Mouse (Mus musculus) kidney, adult 11 months (tissue): ENCODE measurements around the gene Slc3a2.
"Not testable (repeated sequence)": the region's sequence is repeated elsewhere in the genome, so short reads cannot be mapped to it uniquely, and the experiment has no call there.

Source experiments
- DNase-seq: peaks from one replicate; pipeline ENCODE4 v3.0.0; 2022

The Slc3a2 gene

DNA sequence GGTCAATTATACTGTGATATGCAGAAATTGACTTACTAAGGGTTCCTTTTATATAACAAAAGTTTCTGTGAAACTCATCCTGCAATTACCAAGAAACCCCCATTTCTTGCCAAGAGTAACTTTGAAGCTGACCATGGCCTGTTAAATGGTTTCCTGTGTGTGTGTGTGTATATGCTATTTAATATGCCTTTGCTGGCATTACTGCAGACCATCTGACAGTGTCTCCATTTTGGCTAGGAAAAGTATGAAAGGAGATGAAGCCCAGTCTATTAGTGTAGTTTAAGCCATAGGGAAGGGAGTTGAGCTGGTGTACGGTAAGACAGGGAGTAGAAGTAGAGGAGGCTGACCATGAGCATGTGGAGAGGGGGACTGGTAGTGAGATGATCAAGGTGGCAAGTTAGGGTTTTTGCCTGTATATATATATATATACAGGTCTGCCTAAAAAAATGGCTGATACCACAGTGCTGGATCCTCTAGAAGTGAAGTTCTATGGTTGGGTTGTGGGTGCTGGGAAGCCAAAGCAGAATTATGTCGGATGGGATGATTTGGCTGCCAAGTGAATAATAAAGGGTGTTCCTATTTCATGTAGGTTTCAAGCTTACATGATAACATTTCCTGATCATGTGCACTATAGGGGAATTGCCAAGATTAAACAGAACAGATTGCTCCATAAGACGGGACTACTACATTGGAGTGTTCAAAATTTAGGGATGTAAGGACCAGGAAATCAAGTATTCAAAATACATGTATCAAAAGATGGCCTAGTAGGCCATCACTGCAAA lies 3.6 kb upstream of the Slc3a2 start:
- DNase-seq, result no peak

DNA sequence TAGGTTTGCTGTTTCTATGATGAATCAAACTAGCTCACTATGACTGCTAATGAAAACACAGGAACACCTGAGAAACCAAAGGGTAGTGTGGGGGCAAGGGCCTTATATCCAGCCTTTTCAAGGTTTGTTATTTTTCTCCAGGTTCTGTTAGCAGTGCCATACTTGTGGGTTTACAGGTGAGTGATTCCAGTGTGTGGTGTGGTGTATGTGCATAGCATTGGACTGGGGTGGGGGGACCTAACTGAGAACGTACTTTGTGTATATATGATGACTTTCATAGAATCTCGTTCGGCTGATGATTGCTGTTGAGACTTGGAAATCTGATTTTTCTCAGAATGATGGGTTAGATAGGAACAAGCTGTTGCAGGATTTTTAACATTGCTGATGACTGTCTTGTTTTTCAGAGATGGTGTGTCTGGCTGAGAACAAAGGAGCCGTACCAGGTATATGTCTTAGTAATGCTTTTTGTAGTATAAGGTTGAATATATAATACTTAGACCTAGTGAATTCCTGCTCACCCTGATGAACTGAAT lies 2.0 kb upstream of the Slc3a2 start:
- no peak for DNase-seq

DNA sequence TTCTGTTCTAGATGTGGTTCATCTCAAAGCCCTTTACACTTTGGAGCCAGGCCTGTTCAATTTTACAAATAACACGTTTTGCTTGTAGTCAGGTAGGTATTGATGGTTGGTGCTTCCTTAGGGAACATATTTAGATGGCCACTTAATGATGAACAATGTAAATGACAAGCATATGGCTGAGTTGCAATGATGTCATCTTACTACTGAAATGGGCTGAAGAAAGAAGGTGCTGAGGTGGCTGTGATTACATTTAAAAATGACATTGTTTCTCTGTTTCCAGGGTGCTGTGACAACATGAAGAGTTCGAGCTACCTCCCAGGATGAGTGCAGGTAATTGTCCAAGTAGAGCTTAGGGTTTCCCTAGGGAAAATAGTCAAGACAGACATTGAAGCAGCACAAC lies 1.2 kb upstream of the Slc3a2 start:
- no peak for DNase-seq

DNA sequence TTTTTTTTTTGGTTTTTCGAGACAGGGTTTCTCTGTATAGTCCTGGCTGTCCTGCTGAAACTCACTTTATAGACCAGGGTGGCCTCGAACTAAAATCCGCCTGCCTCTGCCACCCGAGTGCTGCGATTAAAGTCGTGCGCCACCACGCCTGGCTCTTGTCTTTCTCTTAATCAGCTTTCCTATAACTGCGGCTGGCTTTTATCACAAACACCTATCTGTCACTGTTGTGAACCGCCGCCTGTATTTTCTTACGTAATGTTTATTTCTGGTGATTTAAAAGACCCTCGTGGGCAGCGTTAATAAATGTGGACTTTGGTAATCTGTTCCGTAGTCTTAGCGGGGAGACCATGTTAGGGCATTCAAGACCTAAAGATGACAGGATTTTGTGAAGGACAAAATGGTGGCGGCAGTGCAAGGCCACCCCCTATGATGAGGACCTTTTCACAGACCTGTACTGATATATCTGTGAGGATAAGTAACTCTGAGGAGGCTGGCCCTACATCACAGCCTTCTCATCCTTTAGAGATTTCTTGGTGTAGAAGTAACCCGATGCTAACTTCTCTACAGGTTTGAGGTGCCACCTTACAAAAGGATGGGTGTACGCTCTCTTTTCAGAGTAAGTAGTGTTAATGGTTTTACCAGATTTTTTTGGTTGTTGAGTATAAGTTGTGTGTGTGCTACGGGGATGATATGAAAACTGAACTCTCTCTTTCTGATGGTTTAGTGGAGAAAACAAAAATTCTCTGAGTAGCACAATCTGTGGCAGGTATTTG lies 591 bp upstream of the Slc3a2 start:
- DNase-seq, result no peak

DNA sequence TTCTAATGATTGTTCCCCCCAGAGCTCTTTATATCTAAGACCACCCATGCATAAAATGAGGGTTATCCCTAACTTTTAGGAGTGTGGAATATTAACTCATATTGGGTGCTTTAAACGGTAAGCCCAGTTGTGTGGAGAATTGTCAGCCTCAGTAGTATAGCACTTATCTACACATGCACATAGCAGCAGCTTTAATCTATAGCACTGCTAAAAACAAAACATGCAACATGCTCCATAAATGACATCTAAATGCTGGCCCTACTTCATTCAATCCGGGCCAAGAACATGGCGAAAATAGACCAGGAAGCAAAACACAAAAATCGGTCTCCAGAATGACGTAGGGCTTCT lies 636 bp downstream of the Slc3a2 start:
- no peak for DNase-seq

DNA sequence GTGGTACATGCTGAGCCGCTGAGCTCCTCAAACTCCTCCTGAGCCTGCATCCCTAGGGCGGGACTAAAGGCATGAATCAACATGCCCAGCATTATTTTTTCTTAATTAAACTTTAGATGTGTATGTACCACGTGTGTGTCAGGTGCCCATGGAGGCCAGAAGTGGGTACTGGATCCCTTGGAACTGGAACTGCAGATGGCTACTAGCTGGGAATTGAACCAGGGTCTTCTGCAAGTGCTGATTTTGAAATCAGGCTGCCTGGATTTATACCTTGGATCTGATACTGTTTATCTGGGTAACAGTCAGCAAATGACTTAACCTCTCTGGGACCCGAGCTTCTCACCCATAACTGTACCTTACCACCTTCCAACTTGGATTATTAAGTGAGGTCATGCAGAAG lies 1.1 kb downstream of the Slc3a2 start:
- no peak for DNase-seq

DNA sequence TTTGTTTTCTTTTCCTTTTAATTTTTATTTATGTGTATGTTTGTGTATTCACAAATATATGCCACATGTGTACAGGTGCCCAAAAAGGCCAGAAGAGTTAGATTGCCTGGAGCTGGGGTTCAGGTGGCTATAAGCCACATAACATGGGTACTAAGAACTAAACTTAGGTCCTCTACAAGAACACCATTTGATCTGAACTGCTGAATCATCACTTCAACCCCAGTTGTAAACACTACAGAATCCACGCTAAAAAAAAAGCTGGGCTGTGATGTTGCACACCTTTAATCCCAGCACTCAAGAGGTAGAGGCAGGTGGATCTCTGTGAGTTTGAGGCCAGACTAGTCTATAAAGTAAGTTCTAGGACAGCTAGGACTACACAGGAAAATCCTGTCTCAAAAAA lies 1.8 kb downstream of the Slc3a2 start:
- no peak for DNase-seq

DNA sequence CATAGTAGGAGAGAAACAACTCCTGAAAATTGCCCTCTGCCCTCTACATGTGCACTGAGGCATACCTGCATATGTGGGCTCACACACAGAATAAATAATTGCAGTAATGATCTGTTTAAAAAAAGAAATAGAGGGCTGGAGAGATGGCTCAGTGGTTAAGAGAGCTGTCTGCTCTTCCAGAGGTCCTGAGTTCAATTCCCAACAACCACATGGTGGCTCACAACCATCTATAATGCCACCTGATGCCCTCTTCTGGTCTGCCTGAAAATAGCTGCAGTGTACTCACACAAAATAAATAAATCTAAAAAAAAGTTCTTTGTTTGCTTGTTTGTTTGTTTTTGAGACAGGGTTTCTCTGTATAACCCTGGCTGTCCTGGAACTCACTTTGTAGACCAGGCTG lies 4.1 kb downstream of the Slc3a2 start:
- DNase-seq, result not testable (repeated sequence)

DNA sequence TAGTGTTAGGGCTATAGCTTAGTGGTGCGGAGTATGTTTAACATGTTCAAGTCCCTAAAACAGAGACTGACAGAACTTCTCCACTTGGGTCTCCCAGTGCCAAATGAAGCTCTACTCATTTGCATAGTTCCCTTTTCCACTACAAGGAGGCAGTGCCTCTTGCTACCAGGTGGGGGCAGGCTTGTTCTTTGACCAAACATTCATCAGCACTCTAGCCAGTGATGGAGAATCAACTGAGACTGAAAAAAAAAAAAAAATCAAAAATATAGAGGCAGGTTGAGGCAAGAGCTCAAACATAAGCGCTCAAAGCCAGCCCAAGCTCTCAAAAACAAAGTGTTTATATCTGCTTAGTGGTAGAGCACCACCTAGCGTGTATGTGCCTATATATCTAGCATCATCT lies 4.8 kb downstream of the Slc3a2 start:
- peak; percentile 51 for DNase-seq

DNA sequence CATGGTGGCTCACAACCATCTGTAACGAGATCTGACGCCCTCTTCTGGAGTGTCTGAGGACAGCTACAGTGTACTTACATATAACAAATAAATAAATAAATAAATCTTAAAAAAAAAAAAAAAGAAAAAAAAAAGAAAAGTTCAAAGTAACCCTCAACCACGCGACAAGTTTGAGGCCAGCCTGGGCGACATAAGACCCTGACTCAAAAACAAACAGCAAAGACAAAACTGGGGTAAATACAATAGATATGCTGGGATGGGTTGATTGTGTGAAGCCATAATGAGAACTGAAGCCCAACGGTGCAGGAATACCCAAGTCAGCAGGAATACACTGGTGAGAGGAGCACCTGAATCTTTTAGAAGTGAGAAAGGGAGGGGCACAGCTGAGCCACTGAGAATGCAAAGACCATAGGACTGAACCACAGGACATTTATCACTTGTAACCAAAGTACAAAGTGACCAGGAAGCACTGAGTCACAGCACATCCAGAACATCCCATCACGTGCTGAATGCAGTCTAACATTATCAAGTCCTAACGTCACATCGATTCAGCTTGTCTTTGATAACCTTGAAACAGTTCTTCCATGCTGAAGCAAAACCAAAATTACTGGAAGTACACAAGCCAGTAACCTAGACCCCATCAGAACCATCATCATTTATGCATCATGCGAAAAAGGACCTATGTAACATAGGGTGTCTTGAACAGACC lies 6.2 kb downstream of the Slc3a2 start:
- no peak for DNase-seq

DNA sequence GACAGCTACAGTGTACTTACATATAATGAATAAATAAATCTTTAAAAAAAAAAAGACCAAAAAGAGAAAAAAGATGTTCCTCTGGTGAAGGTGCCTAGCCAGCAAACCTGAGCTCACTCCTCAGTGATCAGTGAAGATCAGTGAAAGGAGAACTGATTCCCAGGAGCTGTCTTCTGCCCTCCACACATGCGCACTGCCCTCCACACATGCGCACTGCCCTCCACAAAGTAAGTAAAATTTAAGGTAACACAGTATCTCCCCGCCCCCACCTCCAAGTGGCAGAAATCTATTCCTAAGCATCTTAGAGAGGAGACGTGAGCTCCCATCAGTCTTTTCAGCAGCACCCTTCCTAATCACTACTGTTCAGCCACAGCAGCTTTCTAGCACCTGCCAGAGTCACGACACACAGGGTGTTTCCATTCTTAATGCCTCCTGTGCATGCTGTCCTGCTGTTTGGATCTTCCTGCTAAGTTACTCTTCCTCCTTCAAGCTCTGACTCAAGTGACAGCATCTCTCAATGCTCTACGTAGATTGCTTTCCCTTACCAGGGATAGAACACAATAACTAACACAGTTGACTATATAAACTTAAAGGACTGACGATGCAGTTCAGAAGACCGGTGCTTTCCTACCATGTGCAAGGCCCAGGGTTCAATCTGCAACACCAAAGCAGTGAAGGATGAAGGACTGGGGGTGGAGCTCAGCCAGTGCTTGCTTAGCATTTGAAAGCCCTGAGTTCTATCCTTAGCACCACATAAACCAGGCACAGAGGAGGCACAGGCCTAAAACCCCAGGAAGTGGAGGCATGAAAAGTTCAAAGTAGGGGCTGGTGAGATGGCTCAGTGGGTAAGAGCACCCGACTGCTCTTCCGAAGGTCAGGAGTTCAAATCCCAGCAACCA lies 7.1 kb downstream of the Slc3a2 start:
- no peak for DNase-seq

DNA sequence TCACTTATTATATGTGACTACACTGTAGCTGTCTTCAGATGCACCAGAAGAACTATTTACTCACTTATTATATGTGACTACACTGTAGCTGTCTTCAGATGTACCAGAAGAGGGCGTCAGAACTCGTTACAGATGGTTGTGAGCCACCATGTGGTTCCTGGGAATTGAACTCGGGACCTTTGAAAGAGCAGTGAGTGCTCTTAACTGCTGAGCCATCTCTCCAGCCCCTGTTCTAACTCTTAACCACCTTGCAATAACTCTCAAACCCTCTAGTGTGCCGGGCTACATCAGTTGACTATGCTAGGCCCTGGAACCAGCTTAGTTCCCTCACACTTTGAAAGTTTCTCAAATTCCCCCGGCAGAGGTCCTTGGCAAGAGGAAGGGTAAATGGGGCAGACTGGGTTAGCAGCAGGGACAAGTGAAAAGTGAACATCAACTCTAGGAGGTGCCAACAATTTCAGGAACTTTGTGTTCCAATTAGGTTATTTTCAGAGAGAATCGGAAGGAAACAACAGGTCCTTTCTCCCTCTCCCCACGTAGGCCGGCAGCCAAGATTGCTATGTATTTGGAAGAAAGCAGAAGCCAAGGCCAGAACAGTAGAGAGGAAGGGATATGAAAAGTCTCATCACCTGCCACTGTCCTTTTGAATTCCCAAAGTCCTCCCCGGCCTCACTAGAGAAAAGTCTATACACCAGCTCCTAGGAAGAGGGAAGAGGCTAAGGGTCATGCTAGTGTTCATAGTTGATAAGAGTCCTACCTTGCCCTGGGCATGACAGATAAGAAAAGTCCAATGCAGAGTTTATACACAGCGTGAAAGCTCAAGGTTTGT lies 8.3 kb downstream of the Slc3a2 start:
- no peak for DNase-seq

DNA sequence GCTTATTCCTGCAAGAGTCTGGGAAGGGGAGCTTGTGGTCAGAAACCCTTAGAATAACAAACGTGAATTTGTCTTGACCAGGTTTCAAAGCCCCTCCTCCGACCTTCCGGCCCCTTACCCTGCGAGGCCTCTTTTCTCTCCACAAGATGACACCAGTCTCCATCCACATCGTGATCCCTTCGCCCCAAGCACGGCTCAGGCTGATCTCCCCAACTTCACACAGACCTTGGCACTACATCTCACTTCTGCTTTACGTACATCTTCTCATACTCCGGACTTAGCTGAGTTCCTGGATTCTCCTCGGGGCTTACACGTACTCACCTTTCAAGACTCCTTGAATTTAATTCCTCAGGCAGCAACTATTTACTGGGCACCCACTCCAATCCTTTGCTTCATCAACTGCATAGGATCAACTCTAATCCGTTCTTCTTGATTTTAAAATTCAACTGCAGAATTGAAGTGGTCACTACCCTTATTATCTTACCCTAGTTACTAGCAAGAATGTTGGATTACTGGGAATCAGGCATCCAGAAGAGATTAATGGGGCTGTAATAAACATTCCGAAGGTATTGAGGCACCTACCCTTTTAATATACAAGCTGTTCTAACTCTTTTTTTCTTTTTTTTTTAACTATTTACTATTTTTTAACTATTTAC lies 9.0 kb downstream of the Slc3a2 start:
- DNase-seq, result no peak

DNA sequence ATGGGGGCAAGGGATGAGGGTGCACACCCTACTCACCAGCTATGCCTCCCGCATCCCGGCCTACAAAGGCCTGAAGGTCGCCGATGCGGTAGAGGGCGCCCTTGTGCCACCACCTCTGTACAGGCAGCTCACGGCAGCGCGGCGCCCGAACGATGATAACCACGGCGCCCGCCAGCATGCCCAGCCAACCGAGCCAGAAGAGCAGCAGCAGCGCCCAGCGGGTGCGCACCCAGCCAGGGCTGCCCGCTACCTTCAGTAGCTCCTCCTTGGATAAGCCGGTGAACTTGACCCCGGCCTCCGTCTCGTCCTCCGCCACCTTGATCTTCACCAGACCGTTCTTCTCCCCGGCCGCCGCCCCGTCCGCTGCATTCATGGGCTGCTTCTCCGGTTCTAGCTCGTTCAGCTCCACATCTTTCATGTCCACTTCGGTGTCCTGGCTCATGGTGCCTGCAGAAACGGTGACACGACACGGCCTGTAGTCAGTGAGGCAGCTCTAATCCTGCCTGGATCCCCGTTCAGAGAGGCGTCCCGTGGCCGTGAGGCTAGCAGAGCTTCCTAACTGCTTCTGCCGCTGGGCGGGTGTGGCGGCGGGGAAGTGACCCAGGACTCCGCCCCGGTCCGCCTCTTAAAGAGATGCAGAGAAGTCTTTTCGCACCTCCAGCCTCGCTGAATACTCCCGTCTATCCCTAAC lies 9.7 kb downstream of the Slc3a2 start:
- peak; percentile 94 for DNase-seq

DNA sequence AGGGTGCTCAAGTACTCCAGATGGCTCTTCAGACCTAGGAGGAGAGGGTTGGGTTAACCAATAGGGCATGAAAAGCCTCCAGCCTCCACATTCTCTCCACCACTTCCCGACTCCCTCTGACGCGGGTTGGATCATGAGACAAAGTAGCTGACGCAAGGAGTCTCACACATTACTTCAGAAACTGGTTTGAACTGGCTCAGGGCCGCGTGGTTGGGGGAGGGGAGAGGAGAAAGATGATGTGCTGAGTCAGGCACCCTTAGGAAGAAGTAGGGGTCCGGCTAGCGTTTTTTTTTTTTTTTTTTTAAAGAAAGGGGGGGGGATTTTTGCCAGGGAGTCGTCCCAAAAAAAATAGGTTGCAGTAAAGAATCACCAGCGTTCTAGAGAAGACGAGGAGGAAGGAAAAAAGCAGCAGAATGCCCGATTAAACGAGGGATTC lies 10.3 kb downstream of the Slc3a2 start:
- DNase-seq, result peak; percentile 89

DNA sequence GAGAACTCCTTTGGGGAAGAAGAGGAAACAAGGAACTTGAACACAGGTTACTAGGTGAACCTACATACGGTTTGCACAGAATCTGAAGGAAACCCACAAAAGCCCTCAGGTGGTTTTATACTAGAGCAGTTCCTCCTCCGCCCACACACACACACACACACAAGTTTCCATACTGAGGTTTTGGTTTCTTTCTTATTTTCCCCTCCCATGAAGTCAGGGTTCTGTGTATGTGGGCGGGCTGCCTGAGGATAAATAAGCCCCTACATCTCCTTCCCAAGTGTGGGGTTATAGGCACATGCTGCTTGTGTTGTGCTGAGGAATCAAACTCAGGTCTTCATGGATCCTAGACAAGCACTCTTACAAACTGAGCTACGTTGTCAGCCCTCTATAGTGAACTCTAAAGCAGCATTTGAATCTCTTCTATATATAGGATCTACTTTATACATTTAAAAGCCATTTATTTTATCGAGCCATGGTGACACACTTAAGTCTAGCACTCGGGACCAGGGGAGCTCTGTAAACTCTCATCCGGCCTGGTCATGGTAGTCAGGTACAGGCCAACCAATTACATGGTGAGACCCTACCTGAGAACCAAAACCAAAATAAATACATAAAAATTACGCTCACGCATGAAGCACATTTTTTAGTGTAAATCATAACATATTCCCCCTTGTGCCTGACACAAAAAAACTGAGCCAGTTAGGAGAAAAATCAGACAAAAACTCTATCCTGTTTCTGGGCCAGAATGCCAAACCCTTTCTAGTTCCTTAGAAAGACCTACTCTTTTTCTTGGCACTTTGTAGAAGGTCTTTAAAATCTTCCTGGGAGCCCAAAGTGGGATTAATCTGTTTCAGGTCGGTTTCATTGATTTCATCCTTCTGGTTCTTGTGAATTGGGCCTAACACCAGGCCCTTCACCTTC lies 11.0 kb downstream of the Slc3a2 start:
- no peak for DNase-seq

DNA sequence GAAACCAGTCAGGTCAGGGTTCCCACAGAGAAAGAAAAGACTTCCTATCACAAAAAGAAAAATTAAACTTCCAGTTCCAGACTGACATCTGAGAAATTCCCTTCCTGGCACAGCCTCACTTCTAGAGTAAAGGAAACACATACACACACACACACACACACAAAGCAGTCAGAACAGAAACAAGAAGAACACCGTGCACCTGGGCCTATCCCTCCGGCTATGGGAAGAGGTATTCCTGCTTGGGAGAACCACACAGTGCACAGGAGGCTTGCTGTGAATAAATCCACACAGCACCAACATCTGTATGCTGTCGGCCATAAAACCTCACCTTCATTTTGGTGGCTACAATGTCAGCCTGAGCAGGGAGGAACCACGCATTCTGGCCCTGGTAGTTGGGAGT lies 11.7 kb downstream of the Slc3a2 start:
- no peak for DNase-seq

DNA sequence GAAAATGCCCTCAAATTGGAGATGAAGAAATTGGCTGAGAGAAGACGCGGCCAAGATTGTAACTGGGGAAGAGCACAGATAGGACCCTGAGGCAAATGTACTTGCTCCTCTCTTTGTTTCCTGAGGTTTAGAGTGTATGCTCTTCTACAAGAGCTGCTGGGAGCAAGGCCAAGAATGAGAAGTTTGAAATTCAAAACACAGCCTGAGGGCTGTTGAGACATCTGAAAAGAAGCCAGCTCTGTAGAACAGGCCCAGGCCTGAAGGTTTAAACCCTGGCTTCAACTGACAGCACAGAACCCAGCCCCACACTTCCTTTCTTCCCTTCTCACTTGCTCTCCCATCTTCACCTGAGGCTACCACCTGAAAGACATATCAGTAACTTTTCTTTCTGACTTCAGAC lies 13.1 kb downstream of the Slc3a2 start:
- no peak for DNase-seq

DNA sequence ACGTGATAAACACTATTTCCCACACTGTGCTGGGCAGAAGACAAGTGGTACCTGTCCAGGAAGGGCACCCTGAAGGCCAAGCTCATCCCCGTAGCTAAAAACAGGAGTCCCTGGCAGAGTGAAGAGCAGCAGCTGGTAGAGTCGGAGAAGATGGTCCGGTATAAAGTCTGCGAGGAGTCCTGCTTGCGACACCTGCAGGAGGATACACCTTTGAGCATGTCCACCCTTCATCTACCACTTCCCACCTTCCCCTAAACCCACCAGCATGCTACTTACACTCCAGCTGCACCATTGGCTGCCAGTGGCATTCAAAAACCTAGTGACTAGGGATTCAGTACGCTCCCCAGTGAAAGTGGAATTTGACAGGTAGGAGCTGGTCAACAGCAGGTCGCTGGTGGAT lies 14.2 kb downstream of the Slc3a2 start:
- DNase-seq, result no peak
